Mouse (Mus musculus): ENCODE measurements around the gene Gm26920.
"Not testable (repeated sequence)": the region's sequence is repeated elsewhere in the genome, so short reads cannot be mapped to it uniquely, and the experiment has no call there.

Gm26920 gene

GRCm38 (mm10) chr7:30090092-30090969 lies at the start of gene Gm26920, which contains the start of gene Zfp566:
TSS of gene Gm26920 (minus strand) at chr7:30090410.
TSS of gene Zfp566 (minus strand) at chr7:30090527.
- DNase-seq = peak; percentile 98

GRCm38 (mm10) chr7:30136826-30137225 lies 46.6 kb upstream of the Gm26920 start:
- peak in 1 of 2 experiments; percentile 45 for DNase-seq

GRCm38 (mm10) chr7:30132396-30132795 lies 42.2 kb upstream of the Gm26920 start:
- DNase-seq = no peak

- no peak for DNase-seq
These were observed 39.7 kb upstream of the Gm26920 start for GRCm38 (mm10) chr7:30129900-30130299.

DNA sequence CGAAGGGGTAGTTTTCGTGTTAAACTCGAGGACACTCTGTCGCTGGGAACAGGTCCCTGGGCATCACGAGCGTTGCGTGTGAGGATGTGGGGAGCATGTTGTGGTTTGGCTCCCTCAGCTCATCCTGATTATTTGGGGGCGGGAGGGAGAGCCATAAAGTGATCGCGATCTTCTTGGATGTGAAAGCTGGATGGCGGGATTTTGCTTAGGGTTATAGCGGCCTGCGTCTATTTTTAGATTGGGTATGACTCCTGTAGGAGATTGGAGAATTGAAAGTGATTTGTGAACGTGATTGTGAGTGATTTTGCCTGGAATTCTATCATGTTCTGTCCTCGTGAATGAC lies 31.9 kb upstream of the Gm26920 start:
- no peak for DNase-seq

DNA sequence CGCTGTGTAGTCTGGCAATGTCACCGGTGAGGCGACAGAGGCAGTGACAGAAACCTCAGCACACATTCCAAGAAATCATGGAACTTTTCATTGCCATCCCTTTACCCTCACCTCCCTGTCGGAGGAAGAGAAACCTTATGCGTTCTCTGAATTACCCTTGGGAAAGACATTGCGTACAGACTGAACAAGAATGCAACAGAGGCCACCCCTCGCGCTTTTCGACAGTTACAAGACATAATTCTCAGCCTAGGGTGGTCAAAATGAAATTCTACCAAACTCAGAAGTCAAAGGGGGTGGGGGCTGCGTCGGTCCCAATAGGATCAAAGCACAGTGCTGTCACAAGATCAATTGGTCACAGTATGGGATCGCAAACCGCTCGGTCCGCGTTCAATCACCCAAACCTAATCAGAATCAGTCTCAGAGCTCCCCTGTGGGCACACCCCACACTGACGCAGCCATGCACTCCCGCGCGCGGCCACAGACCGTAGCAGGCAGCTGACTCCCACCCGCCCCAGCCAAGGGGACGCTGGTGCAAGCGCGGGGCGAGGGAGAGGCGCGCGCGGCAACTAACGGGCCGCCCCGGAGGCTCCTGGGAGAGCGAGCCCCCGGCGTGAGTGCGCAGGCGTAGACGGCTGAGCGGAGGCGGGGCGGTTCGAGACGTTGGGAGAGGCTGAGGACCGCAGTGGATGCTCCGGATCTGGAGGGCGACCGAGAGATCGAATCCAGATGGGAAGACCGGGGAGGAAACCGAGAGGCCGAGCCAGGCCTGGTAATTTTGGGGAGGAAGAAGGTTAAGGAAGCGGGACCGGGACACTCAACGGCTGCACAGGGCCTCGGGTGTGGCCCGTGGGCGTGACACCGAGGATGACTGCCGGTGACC lies 31.3 kb upstream of the Gm26920 start, which contains the start of gene Zfp382:
TSS of gene Zfp382 (plus strand) at position 635 of the 880 bp plus-strand sequence.
- DNase-seq = peak; percentile 86 to 92

GRCm38 (mm10) chr7:30117935-30118334 lies 27.7 kb upstream of the Gm26920 start:
- DNase-seq = not testable (repeated sequence)

DNA sequence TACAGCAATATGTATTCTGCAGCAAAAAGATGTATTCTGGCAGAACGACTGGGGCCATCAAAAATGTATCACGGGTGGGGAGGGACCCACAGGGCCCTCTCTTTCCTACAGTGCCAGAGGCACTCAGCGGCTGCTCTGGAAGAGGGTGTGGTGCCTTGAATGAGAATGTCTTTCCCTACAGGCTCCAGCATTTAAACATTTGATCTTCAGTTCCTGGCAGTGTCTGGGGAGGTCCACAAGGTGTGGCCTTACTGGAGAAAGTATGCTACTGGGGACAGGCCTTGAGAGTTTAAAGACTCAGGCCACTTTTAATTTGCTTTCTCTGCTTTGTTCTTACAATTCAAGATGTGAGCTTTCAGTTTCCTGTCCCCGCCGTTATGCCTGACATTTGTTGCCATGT lies 25.9 kb upstream of the Gm26920 start:
- DNase-seq = no peak

- no peak for DNase-seq
These were observed 9.1 kb upstream of the Gm26920 start for GRCm38 (mm10) chr7:30099297-30099696.

- DNase-seq = no peak
These were observed 5.4 kb upstream of the Gm26920 start for GRCm38 (mm10) chr7:30095551-30096125.

- peak; percentile 92 to 93 for DNase-seq
These were observed 4.6 kb upstream of the Gm26920 start, which contains the start of gene Zfp260 for GRCm38 (mm10) chr7:30094646-30095429. TSS of gene Zfp260 (plus strand) at chr7:30094777.

- DNase-seq = no peak
These were observed 3.8 kb upstream of the Gm26920 start for GRCm38 (mm10) chr7:30093918-30094415.

DNA sequence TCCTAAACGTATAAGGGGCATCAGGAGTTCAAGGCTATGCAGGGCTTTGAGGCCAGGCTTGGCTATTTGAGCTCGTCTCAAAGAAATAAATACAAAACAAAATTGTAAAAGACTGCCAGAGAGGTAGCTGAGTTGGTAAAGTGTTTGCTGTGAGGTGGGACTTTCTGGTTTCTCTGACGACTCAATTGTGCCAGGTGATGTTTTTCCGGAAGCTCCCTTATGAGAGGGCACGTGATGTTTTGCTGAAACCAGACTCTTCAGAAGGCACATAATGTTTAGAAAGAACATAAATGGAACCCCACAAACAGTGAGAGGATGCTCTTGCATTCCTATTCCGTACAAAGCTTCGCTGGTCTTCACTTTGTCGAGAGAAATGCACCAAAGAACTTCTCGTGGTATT lies 2.5 kb upstream of the Gm26920 start:
- DNase-seq = no peak

- no peak for DNase-seq
These were observed 868 bp upstream of the Gm26920 start for GRCm38 (mm10) chr7:30090970-30091585.

DNA sequence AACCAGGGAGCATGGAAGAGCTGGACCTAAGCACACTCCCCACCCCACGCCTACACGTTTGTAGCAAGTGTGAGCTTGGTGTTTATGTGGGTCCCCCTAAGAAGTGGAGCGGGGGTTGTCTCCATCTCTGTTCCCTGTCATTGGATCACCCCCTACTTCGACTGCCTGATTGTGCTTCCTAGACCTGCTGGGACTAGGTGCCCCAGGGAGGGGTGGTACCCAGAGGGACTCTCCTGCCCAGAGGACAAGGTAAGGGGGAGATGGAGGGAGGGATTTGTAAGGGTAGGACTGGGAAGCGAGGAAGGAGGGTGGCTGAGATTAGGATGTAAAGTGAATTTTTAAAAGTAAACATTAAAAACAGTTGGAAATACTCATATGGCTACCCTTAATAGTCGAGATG lies 805 bp downstream of the Gm26920 start:
- no peak for DNase-seq

GRCm38 (mm10) chr7:30086524-30086923 lies 3.7 kb downstream of the Gm26920 start:
- DNase-seq = no peak

GRCm38 (mm10) chr7:30072146-30073028 lies 17.8 kb downstream of the Gm26920 start, which contains the start of gene Zfp82:
TSS of gene Zfp82 (minus strand) at chr7:30072900.
- peak; percentile 79 to 87 for DNase-seq

DNA sequence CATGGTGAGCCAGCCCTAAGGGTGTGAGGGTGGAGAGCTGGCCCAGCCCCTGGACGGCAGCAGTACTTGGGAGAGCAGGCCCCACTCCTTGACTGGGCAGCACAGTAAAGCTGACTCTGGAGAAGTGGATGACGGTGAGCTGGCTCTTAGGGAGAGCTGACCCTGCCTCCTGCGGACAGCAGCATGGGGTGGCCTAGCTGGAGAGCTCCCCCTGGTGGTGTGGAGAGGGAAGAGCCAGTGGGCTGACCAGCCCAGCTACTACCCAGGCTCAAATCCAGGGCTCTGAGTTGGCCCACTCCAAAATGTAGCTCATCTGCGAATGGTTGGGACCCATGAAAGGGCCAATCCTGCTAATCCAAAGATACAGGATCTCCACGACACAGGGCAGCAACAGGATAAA lies 25.6 kb downstream of the Gm26920 start:
- DNase-seq = no peak

DNA sequence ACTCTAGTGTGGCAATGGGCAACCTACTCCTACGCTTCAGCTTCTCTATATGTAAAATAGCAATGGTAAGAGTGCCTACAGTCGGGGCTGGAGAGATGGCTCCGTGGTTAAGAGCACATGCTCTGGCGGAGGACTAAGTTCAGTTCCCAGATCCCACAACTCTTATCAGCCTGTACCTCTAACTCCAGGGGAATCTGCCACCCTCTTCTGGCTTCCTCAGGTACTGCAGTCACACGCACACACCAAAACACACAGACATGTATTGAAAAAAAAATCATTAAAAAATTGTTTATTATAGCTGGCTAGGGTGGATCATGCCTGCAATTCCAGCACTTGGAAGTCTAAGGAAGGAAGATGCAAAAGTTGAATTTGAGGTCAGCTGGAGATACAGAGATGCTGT lies 27.7 kb downstream of the Gm26920 start:
- DNase-seq = peak in 1 of 2 experiments; percentile 30

DNA sequence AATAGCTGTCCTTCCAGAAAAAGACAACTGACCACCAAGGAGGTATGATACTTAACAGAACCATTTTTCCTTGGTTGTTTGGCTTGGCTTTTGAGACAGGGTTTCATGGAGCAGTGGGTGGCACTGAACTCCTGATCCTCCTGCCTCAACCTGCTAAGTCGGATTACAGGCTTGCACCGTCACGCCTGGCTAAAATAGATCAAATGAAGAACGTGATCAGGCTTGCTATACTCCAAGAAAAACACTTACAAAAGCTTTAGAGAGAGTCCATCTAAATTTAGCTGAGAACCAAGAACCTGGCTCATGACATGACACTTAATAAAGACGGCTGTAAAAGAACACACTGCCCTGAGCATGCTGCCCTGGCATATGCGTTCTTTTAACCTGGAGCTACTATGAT lies 29.9 kb downstream of the Gm26920 start:
- no peak for DNase-seq

Data from kidney, postnatal 25 days (tissue).